Mouse (Mus musculus) Muller cell, postnatal 12 days (primary cell): ENCODE results near the gene Gm4491.
"Not testable (repeated sequence)": the region's sequence is repeated elsewhere in the genome, so short reads cannot be mapped to it uniquely, and the experiment has no call there.

Experiments
- DNase-seq: peaks from one replicate; pipeline ENCODE4 v3.0.0-alpha.2; 2015; ENCODE audit errors: inconsistent ontology term

Gene Gm4491

DNA sequence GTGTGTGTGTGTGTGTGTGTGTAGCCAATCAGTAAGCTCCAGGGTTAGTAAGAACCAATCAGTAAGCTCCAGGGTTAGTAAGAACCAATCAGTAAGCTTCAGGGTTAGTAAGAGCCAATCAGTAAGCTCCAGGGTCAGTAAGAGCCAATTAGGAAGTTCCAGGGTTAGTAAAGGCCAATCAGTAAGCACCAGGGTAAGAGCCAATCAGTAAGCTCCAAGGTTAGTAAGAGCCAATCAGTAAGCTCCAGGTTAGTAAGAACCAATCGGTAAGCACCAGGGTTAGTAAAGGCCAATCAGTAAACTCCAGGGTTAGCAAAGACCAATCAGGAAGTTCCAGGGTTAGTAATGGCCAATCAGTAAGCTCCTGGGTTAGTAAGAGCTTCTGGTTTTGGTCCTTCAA lies 32.8 kb downstream of the Gm4491 start:
- DNase-seq: no peak

GRCm38 (mm10) chr14:57075537-57075936 lies 40.1 kb downstream of the Gm4491 start:
- DNase-seq: no peak

DNA sequence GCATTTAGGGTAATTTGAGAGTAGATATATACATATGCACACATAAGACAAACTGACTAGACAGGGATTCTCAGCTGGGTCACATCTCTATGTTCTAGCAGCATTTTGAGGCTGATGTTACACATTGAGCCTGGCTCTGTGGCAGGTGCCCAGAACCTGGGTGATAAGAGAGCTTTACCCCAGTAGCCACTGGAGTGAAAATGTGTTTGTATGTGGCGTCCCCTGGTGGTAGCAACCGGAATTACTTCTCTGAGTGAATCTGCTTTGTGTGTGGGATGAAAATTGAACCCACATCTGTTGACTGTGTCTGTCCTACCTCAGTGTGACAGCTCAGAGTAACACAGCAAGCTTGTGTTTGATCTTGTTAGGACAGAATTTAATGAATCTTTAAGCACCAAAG lies 45.8 kb downstream of the Gm4491 start:
- not testable (repeated sequence) for DNase-seq

GRCm38 (mm10) chr14:57066053-57066452 lies 49.6 kb downstream of the Gm4491 start:
- no peak for DNase-seq
